Mouse (Mus musculus) B cell, adult 2 months (primary cell): ENCODE results near the gene Sp4.

ENCODE experiments used
- DNase-seq, 2 experiments: peaks; one replicate each; pipeline ENCODE4 v3.0.0; 2022

Gene Sp4

GRCm38 (mm10) chr12:118301072-118301865 lies at the start of gene Sp4:
Sp4 (minus strand) TSS chr12:118301440.
- DNase-seq: peak; percentile 94

GRCm38 (mm10) chr12:118339107-118339506 lies 37.9 kb upstream of the Sp4 start:
- no peak for DNase-seq

GRCm38 (mm10) chr12:118338243-118338642 lies 37.0 kb upstream of the Sp4 start:
- no peak for DNase-seq

GRCm38 (mm10) chr12:118337291-118337690 lies 36.1 kb upstream of the Sp4 start:
- no peak for DNase-seq

- no peak for DNase-seq
Measured at GRCm38 (mm10) chr12:118328739-118329249, 27.6 kb upstream of the Sp4 start.

GRCm38 (mm10) chr12:118327566-118327965 lies 26.3 kb upstream of the Sp4 start:
- no peak for DNase-seq

GRCm38 (mm10) chr12:118326161-118326560 lies 24.9 kb upstream of the Sp4 start:
- DNase-seq: no peak

- DNase-seq: no peak
Measured at GRCm38 (mm10) chr12:118320076-118320475, 18.8 kb upstream of the Sp4 start.

GRCm38 (mm10) chr12:118314477-118314845 lies 13.2 kb upstream of the Sp4 start:
- no peak for DNase-seq

GRCm38 (mm10) chr12:118313805-118314476 lies 12.7 kb upstream of the Sp4 start:
- no peak for DNase-seq

GRCm38 (mm10) chr12:118303586-118303985 lies 2.3 kb upstream of the Sp4 start:
- no peak for DNase-seq

- no peak for DNase-seq
Measured at GRCm38 (mm10) chr12:118303066-118303465, 1.8 kb upstream of the Sp4 start.

- DNase-seq: peak; percentile 100
Measured at GRCm38 (mm10) chr12:118301866-118302835, 911 bp upstream of the Sp4 start.

- DNase-seq: no peak
Measured at GRCm38 (mm10) chr12:118300754-118301071, 527 bp downstream of the Sp4 start.

GRCm38 (mm10) chr12:118299956-118300355 lies 1.3 kb downstream of the Sp4 start:
- no peak for DNase-seq

- no peak for DNase-seq
Measured at GRCm38 (mm10) chr12:118299172-118299571, 2.1 kb downstream of the Sp4 start.

- DNase-seq: no peak
Measured at GRCm38 (mm10) chr12:118298516-118298915, 2.7 kb downstream of the Sp4 start.

GRCm38 (mm10) chr12:118296236-118296635 lies 5.0 kb downstream of the Sp4 start:
- no peak for DNase-seq

- DNase-seq: no peak
Measured at GRCm38 (mm10) chr12:118295793-118296192, 5.4 kb downstream of the Sp4 start.

GRCm38 (mm10) chr12:118288947-118289346 lies 12.3 kb downstream of the Sp4 start:
- no peak for DNase-seq

GRCm38 (mm10) chr12:118285099-118285498 lies 16.1 kb downstream of the Sp4 start:
- DNase-seq: no peak

GRCm38 (mm10) chr12:118281961-118282360 lies 19.3 kb downstream of the Sp4 start:
- DNase-seq: no peak

- no peak for DNase-seq
Measured at GRCm38 (mm10) chr12:118276385-118276784, 24.9 kb downstream of the Sp4 start.
